Mouse (Mus musculus): ENCODE data around the gene Enpp7.

Gene Enpp7

GRCm38 (mm10) chr11:118987999-118988398, at the start of gene Enpp7:
TSS of gene Enpp7 (plus strand) at chr11:118988188.
- no peak for DNase-seq (ENCODE audit: extremely low read depth, insufficient read length, low spot score)

DNA sequence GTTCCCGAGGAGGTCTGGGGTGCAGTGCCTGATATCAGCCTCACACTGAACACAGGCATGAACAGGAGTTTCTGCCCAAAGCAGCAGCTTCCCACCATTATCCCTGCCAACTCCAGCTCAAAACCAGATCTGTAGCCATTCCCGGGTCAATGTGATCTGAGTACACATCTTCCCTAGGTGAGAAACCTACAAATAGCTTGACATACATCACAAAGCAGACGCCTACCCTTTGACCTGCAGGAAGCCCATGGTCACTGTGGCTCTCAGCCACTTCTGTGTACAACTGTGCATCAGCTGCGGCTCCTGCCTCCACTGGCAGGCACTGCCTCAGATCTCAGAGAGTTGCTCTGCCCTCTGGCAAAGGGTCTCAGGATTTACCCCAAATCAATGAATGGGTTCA, 48.3 kb upstream of the Enpp7 start:
- no peak for DNase-seq (ENCODE audit: extremely low read depth, insufficient read length, low spot score)

GRCm38 (mm10) chr11:118940539-118940938, 47.4 kb upstream of the Enpp7 start:
- no peak for DNase-seq (ENCODE audit: extremely low read depth, insufficient read length, low spot score)

DNA sequence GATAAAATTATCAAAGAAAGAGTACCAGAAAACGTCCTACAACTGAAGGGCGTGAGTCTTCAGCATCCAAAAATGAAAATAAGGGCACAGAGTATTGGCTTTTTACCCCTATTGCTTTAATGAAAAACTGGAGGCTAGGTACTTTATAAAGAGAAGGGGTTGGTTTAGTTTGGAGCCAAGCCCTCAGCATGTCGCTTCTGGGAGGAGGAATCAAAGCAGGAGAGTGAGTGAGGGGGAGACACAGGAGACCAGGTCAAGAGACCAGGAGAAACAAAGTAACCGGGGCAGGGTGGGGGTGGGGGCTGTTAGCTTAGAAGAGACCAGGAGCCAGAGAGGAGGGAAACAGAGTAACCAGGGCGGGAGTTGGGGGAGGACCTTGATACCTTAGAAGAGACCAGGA, 46.7 kb upstream of the Enpp7 start:
- no peak for DNase-seq (ENCODE audit: extremely low read depth, insufficient read length, low spot score)

GRCm38 (mm10) chr11:118945868-118946267, 42.1 kb upstream of the Enpp7 start:
- DNase-seq (ENCODE audit: extremely low read depth, insufficient read length, low spot score): no peak

DNA sequence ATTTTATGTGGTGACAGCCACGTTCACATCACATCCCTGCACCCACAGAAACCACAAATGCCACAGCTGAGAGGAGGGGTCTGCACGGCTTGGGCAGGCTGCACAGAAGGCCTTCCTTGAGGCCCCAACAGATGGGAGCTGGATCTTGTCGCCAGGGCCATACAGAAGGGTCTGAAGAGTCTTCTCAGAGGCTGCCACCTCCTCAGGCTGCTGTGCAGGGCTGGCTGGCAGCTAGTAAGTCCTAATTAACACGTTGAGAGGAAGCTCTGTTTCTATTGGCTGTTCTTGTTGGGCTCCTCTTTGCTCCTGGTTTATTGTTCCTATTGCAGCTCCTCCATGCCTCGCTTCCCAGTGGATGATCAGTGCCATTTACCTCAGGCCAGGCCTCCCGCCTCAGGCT, 33.0 kb upstream of the Enpp7 start:
- DNase-seq (ENCODE audit: extremely low read depth, insufficient read length, low spot score): no peak

- DNase-seq (ENCODE audit: extremely low read depth, insufficient read length, low spot score): no peak
These were observed 30.9 kb upstream of the Enpp7 start for GRCm38 (mm10) chr11:118957070-118957471.

DNA sequence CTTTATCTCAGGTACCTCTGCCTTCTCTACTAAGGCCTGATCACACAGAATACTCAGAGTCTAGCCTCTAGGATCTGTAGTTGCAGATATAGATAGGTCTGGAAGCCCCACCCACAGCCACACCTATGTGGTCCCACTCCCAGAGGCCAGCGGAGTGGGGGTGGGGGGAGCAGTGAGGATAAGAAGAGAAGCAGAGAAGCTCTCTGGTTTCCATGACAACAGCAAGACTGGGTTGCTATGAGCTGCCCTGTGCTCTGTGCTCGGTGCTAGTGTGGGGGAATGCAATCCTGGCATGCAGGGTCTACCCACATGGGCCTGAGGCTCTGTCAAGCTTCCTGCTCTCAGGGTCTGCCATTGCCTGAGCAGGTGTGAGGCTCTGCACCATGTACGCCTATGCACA, 27.3 kb upstream of the Enpp7 start:
- DNase-seq (ENCODE audit: extremely low read depth, insufficient read length, low spot score): no peak

- no peak for DNase-seq (ENCODE audit: extremely low read depth, insufficient read length, low spot score)
These were observed 25.5 kb upstream of the Enpp7 start for GRCm38 (mm10) chr11:118962478-118962877.

- no peak for DNase-seq (ENCODE audit: extremely low read depth, insufficient read length, low spot score)
These were observed 24.1 kb upstream of the Enpp7 start for GRCm38 (mm10) chr11:118963926-118964325.

DNA sequence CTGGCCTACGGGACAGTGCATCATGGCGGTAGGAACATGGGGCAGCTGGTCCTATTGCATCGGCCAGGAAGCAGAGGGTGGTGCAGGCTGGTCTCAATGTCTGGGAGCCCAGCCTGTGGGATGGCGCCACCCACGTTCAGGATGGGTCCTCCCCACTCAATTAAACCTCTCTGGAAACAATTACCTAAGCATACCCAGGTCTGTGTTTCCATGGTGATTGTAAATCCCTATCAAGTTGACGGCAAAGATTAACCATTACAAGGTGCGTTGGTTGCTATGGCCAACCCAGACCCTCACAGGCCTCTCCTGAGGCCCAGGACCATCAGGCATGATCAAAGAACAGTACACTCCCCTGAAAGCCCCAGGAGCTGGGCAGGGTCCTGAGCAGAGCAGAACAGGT, 22.9 kb upstream of the Enpp7 start:
- DNase-seq (ENCODE audit: extremely low read depth, insufficient read length, low spot score): no peak

DNA sequence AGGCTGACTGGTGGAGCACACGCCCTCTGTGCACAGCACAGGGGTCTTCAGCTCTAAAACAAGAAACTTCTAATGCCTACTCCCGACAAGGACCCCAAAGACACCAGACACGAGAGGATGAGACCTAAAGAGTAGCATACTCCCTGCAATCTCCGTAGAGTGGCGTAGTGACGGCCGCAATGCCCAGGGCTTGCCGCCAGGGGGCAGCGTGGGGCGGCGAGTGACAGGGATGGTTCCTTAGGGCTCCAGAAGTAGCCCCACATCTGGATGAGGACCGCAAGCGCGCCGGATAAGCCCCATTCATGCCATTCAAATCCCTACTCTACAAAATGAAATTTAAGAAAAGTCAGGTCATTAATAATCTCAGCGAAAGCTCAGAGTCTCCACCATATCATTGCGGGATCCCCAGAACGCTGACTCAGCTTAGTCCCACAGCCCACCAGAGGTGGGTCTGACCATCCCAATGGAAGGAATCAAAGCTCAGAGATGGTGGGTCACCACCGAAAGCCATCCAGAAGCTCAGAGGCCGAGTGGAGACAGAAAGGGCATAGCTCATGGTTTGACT, 16.4 kb upstream of the Enpp7 start:
- peak; percentile 62 for DNase-seq (ENCODE audit: extremely low read depth, insufficient read length, low spot score)

DNA sequence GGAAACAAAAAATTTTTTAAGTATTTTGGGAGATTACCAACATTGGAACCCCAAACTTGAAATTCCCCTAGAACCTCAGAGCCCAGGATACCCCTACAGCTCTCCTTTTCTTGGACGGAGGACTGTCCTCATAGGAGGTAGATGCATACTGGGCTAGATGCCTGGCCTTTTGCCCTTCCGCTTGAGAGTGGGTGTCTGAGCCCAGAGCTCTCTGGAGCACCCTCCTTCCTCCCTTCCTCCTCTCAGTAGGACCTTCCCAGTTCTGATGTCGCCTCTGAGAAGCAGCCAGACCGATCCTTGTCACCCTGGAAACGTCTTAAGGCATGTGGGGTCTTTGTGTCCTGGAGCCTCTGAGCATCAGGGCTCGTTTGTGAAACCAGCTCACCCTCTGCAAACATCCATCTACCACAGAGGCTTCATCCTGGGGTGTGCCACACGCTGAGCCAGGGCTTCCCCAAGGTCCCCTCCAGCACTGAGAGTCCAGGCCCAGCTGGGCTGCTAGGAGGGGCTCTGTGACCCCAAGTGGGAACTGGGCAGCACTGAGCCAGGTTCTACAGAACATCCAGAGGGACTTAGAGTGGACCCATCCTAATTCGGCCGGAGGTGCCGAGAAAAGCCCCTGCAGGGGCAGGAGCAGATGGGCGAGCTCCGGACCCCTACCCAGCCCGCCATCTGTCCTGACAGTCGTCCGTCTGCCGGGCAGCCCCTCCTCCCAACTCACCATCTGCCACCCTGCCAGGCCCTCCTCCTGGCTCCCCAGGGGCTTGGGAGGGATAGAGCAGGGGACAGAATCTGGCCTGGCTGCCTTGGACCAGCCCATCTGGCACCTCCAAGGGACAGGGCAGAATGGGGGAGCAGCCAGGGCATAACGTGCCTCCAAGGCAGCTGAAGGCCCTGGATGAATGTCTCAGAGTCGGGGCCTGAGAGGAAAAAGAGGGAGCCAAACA, 15.3 kb upstream of the Enpp7 start:
- DNase-seq (ENCODE audit: extremely low read depth, insufficient read length, low spot score): no peak

DNA sequence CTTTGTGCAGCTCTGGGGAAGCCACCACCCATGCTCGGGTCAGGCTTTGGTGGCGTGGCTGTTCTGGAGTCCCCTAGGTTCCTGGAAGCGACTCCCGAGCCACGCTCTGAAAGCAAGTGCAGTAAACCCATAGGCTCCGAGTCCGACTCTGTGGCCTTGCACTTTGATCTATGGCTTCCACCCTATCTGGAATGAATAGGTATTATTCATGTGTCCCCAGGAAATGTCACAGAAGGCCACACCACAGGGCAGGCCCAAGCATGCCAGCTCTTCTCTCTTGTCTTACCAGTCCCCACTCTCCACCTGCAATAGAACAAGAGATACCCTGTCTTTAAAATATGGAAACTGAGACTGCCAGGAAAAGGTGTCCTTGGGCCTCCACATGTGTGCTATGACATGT, 13.6 kb upstream of the Enpp7 start:
- no peak for DNase-seq (ENCODE audit: extremely low read depth, insufficient read length, low spot score)

GRCm38 (mm10) chr11:118975427-118975826, 12.6 kb upstream of the Enpp7 start:
- DNase-seq (ENCODE audit: extremely low read depth, insufficient read length, low spot score): no peak

GRCm38 (mm10) chr11:118975917-118976316, 12.1 kb upstream of the Enpp7 start:
- no peak for DNase-seq (ENCODE audit: extremely low read depth, insufficient read length, low spot score)

DNA sequence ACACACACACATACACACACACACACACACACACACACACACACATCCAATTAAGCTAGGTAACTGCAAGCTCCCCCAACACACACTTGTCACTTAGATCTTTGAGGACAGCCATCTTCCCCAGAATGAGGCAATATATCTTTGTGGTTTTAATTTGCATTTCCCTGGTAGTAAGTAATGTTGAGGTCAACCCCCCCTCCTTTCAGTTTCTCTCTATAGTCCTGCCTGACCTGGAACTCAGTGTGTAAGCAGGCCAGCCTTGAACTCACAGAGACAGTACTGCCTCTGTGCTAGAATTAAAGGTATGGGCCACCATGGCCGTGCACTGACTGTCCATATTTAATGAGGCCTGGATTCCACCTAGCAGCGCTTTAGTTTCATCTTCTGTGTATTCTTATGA, 7.6 kb upstream of the Enpp7 start:
- no peak for DNase-seq (ENCODE audit: extremely low read depth, insufficient read length, low spot score)

GRCm38 (mm10) chr11:118981012-118981776, 6.8 kb upstream of the Enpp7 start:
- DNase-seq (ENCODE audit: extremely low read depth, insufficient read length, low spot score): no peak

DNA sequence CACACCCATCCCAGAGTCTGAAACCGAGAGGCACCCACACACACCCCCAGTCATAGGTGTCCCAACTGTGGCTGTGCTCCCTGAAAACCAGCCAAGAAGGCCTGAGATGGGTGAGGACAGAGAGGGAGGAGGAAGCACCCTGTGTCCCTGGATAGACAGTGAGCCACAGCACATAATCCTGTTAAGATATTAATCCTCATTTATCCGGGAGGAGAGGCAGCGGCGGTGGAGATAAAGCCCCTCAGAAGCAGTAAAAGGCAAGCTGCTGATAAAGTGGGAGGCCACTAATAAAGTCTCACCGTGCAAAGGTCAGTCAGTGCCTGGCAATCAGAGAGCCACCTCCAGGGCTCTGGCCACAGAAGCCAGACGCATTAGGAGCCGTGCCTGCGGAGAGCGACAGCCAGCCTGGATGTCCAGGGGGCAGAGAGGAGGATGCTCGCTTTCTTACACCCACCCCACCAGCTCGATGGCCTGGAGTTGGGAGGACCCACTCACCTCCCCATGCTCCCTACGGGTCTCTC, 5.3 kb upstream of the Enpp7 start:
- no peak for DNase-seq (ENCODE audit: extremely low read depth, insufficient read length, low spot score)

DNA sequence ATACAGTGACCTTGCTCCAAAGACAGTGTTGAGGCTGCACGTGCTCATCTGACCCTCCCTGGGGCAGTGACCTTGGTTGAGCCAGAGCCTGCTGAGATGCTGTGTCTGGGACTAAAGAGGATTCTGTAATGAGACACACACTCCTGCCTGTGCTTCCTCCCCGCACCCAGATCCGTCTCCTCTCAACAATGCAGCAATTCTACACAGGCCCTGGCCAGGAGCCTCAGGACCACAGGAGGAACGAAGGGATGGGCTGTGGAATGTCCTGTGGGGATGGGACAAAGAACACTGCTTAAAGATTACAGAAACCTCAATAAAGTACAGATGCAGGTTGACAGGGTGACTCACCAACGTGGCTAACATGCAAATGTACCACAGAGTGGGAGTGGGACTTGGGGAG, 2.4 kb upstream of the Enpp7 start:
- no peak for DNase-seq (ENCODE audit: extremely low read depth, insufficient read length, low spot score)

GRCm38 (mm10) chr11:118992781-118993180, 4.8 kb downstream of the Enpp7 start:
- DNase-seq (ENCODE audit: extremely low read depth, insufficient read length, low spot score): no peak

Measured in 3134 (cell line).